Mouse (Mus musculus) neural tube, embryonic 10.5 days (tissue): ENCODE results near the gene Cd59b.

Experiments
- DNase-seq: peaks from one replicate; pipeline ENCODE4 v3.0.0-alpha.2; 2017; ENCODE audit warnings: low spot score; ENCODE audit errors: extremely low spot score

The Cd59b gene

DNA sequence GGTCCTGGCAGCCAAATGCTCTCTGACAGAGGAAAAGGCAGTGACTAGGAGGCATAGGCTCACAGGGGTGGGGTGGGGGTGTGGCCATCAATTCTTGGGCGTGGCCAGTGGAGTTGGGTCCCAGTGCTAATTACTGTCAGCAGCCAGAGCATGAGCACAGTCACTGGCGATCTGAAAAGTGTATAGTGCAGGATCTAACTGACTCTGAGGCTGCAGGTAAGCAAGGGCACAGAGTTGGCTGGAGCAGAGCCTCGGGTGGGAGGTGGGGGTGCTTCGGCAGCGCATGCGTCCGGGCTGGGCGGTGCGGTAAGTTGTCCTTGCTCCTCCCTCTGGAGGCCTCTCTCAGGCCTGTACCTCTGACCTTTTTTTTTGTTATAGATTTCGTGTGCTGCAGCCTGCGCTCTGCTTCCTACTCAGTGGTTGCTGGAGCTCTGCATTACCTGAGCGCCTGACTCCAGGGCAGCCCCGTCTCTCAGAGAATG lies at the start of gene Cd59b:
Gene Cd59b, plus strand, starts transcription at position 146 of the 482 bp plus-strand sequence.
- DNase-seq = peak; percentile 60

DNA sequence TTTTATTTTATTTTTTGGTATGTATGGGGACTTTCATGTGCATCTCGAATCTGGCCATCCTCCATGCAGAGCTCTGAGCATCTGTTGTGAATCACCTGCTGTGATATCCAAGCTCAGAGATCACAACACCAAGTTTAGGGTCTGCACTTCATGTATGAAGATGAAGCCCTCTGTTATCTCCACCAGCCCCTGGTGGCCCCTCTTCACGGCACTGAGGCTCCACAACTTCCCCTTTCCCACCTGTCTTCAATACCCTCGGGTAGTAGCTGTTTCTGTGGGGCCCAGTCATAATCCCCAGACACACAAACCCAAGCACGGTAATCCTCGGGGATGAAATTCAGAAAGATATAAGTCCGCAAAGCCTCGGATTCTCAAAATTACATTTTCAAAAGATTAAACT lies 46.6 kb upstream of the Cd59b start:
- no peak for DNase-seq

DNA sequence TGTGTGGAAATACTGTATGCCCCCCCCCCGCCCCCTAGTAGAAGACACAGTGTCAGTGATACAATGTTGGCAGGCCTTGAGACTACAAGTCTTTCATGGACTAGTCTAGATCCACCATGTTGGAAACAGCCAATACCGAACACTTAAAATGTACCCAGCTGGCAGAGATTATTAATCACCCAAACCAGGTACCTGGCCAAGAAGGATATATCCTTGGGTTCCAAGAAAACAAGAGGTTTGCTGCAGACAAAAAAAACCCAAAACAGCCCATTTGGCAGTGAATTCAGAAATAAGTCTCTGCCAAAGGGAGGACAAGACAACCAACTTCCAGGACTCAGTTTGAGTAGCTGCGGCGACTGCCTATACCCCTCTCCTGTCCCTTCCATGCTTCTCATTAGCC lies 45.0 kb upstream of the Cd59b start:
- no peak for DNase-seq

DNA sequence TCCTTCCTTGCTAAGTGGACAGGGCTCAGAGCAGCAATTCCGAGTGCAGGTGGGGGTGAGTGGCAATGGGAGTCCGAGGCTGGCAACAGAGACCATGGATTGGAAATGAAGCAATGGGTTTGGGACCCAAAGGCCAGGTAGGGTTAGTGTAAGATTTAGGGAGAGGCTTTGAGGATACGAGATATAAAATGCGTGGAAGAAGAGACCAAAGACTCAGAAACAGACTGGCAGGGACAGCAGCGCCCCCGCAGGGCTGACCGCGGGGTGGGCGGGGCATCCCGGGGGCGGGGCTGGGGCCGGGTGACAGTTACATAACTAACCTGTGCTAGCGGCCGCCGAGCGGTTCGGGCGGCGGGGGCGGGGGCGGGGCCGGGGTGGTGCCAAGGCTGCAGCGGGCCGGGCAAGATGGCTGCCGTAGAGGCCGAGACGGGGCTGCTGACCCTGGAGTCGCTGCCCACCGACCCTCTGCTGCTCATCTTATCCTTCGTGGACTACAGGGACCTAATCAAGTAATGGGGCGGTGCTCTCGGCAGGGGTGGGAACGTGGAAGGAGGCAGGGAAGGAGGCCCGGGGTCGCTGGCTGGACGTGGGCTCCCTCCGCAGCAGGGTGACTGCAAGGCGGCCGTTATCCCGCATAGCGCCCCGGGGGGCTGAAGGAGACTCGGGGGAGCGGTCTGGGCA lies 42.1 kb upstream of the Cd59b start, which contains the start of gene Fbxo3:
Gene Fbxo3, plus strand, starts transcription at position 264 of the 681 bp plus-strand sequence.
- peak; percentile 93 for DNase-seq

DNA sequence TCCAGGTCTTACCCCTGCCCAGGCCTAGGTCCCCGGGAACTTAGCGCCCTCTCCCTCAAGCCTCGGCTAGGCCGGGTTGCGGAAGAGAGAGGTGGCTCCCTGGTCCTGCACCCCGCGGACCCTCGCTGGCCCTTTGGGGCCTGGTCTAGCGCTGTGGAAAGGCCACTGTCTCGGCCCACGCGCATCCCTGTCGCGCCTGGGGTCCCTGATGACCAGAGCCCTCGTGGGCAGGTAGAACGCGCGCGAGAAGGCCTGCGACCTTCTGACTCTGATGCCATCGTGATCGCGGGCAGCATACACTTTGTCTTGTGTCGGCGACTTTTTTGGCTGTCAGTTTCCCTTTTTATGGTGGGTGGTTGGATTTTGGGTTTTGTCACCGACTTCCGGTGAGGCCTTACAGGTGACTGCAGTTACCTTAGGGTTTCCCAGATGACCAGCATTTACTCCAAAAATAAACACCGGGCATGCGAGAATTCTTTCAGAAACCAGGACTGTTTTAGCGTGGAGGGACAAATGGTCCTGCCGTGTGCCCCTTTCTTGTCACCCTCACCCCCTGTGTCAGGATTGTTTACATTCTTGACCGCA lies 41.4 kb upstream of the Cd59b start, which contains the start of gene 4931422A03Rik:
Gene 4931422A03Rik, minus strand, starts transcription at position 223 of the 585 bp plus-strand sequence.
- DNase-seq = no peak

DNA sequence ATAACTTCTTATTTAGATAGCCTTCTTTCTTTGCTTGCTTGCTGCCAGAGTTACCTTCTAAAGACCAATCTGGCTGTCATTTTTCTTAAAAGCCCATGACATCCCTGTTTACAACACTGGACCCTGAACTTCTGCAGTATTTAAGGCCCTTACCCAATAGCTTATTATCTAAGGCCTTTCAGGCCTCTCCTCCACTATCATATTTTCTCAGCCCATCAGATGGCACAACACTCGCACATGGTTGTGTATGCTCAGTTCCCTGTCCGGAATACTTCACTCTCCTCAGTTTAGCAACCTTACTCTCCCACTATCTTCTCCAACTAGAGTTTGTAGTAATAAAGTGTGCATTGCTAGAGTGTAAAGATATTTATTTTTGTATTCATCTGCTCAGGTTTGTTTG lies 40.6 kb upstream of the Cd59b start:
- DNase-seq = no peak

DNA sequence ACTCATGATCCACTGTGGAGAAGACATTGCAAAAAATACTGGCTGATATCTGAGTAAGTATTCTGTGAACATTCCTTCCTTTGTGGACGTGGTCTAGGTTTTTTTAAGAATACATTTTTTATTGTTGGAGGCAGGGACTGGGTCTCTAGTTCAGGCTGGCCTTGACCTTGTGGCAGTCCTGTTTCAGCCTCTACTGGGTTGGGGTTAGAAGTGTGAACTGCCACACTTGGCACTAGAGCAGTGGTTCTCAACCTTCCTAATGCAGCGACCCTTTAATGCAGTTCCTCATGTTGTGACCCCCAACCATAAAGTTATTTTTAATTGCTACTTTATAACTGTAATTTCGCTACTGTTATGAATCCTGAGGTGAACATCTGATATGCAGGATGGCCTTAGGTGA lies 39.3 kb upstream of the Cd59b start:
- no peak for DNase-seq

DNA sequence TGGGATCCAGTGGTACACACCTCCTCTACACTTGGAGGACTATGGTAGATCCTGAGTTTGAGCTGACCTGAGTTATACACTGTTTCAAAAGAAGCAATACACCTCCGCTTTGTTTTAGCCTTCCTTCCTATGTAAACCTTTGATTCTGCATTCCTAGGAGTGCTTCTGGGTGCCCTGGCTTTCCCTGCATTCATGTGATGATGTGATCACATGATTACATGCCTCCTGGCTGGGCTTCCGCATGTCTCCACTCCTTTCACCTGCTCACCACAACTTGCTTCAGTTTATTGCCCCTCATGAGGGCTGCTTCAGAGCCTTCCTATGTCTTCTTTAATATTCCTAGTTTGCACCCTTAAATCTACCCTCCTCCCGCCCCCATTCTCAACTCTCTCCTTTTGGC lies 37.6 kb upstream of the Cd59b start:
- no peak for DNase-seq

DNA sequence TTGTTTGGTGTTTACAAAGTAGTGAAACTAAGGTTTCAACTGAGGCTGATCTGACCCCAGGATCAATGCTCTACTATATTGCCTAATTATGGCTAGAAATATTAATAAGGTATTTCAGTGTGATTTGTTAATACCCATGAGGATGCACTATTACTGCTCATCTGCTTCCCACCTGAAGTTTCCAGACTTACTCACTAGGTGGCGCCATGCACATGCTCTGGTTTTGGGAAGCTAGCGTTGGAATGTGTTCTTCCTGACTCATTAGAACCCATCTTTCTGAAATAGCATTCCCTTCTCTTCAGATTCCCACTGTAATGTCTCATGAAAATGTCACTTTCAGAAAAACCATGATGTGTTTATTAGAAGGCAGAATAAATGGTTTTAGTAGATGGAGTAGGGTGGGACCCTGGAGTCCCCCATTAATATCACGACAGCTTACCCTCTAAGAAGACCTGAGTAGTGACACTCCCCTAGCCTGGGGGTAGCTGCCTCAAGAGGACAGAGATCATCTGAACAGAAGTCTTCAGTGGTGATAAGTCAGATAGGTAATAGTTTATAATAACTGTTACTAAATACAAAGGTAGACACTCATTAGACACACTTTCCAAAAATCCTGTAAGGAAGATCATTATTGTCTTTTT lies 34.7 kb upstream of the Cd59b start:
- peak; percentile 56 for DNase-seq

DNA sequence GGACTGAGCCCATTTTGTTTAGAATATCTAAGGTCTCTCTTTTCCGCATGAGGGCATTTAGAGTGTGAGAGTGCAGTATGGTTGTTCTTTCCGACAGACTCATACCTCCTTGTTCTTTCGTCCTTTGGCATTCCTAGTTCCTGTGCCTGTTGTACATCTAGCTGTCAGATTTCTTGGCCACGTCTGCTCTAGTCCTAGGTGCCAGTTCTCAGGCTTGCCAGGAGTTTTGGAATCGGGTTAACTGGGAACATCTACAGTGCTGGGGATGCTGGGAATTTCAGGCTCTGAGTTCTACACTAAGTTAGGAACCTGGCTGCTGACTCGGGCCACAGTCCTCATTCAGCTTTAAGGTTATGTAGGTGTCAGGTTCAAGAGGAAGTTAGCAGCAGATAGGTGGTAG lies 34.1 kb upstream of the Cd59b start:
- no peak for DNase-seq

DNA sequence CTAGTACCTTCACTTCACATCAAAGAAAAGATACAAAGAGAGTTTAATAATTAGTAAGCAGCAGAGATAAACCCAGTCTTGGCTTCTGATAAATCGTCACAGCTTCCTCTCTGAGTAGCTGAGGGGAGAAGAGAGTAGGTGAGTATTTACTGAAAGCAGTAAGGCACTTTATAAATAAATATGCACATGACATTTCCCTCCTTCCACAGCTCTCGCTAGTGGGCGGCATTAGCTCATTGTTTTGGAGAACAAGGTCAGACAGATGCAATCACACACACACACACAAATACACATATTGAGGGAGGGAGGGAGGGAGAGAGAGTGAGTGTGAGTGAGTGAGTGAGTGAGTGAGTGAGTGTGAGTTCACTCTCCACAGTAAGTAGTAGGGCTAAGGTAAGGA lies 33.3 kb upstream of the Cd59b start:
- no peak for DNase-seq

DNA sequence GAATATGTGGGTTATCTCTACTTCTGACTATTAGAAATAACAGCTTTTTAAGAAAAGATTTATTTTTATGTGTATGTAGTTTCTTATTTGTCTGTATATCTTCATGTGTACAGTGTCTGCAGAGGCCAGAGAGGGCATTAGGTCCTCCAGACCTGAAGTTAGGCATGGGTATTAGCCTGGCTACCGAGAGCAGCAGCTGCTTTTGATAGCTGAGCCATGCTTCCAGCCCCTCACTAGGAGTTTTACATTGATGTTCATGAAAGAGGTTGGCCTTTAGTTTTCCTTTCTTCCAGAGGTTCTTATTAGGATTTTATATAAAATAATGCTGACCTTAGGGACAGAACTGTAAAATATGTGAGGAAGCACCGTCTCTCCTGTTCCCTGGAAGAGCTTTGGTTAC lies 31.4 kb upstream of the Cd59b start:
- DNase-seq = no peak

DNA sequence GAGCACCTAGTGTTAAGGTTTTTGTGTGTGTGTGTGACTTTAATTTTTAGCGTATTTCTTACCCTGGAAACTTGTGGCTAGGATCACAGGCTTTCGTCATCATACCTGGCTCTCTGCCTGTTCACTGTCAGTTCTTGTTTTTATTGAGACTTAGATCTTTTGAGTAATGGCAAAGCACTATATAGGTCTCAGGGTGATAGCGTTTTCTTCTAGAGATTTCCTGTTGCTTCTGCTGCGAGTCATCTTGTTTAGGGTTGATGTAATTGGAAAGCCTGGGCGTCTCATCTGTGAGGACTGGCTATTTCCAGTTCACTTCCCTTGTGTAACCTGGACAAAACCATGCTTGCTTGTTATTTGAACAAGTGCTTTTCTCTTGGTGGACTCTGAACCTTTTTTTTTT lies 28.0 kb upstream of the Cd59b start:
- no peak for DNase-seq

DNA sequence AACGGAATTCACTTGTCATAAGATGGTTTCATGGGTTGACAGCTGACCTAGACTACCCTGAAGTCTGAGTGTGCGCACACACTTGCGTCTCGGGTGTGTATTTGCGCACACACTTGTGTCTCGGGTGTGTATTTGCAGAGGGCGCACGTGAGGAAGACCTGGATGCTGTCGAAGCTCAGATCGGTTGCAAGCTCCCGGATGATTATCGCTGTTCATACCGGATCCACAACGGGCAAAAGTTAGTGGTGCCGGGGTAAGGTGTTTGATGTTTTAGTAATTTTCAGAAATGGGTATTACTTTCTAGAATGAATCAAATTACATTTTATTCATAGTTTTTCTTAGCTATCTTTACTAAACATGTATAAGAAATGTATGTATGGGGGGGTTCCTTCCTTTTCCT lies 26.9 kb upstream of the Cd59b start:
- no peak for DNase-seq

DNA sequence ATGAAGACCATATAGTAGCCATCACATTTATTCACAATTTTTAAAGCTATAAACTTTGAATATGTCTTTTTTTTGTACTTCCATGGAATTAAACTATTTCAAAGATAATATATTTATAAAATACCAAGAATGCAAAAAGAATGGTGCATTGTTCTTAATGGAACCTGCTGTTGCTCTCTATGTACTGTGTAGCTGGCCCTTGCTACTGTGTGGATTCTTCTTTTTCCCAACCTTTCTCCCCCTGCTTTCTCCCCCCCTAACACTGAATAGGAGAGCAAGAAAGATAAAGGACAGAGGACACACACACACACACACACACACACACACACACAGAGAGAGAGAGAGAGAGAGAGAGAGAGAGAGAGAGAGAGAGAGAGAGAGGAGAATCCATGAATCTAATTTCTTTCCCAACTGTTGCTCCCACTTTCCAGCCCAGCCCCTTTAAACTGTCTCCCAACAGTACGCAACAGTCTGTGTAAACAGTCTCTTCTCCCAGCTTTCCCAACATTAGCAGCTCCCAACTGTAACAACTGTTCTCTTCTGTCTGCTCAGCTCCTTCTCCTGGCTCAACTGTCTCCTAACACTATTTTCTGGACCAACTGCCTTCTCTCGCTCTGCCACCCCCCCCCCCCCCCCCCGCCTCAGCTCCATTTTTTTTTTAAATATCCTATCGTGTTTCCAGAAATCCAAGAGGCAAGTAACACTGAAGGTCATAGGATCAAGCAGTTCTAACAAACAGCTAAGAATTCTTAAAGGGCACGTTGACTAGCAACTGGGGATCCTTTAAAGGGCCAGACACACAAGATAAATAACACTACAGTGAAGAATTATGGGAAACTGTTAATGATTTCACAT lies 25.8 kb upstream of the Cd59b start:
- no peak for DNase-seq

DNA sequence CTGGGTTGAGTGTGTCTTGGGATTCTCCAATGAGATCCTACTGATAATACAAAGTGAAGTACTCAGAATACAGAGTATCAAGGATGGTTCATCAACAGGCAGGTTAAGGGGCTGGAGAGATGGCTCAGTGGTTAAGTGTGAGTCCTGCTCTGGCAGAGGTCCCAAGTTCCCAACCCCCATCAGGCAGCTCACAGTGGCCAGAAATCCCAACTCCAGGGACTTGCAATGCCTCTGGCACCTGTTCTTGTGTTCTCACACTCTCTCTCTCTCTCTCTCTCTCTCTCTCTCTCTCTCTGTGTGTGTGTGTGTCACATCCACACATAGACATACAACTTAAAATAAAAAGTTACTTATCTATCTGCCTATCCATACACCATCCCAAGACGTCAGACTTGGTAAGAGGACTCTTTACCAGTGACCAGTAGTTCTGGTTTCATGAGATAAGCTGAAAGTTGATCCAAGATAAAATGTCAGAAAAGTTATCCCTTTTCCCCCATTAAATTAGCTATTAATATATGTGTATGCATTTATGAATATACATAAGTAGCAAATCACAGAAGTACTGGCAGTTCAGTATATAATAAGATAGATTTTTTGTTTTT lies 25.1 kb upstream of the Cd59b start:
- no peak for DNase-seq

DNA sequence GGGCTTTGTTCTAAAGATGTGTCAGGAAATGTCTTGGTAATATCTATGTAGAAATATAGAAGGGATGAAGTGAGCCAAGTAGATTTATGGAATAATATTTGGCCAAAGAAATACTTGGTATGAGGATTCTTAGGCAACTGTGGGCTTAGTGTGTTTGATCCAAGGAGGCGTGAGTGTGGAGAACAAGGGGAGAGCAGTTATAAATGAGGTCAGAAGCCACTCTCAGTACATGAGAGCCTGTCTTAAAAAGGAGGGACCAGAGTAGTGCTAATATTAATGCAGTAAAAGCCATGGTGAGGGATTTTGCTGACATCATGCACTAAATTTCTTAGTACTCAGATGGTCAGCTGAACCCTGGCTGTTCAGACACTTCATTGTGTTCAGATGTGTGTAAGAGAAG lies 11.3 kb upstream of the Cd59b start:
- no peak for DNase-seq

DNA sequence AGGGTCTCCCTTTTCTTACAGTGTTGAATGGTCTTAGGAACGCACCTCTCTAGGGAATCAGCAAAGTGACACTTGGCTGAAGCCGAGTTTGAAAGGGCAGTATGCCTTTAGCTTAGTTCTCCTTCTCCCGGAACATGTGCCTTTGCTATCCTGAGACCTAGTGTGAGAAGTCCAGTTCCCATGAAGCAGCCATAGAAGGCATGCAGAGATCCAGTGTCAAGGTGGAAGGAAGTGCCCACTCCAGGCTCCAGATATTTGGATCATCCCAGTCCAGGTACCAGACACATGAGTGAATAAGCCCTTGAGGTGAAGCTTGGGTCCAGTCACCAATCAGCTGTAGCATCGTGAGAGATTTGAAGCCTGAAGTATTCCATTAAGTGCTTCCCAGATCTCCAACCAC lies 10.7 kb upstream of the Cd59b start:
- no peak for DNase-seq

DNA sequence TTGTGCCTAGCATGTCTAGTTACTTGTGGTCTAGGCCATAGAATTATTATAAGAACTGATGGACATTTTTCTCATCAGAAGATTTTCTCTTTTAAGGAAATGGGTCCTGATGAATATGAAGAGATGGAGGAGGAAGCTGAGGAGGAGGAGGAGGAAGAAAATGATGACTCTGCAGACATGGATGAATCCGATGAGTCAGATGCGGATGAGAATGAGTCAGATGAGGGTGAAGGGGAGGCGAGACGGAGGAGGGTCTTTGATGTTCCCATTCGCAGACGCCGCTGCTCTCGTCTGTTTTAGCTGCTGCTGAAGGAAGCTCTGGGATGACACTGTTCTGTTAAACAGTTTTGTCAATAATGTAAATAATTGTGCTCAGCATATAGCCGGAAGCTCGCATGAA lies 9.9 kb upstream of the Cd59b start:
- DNase-seq = no peak

DNA sequence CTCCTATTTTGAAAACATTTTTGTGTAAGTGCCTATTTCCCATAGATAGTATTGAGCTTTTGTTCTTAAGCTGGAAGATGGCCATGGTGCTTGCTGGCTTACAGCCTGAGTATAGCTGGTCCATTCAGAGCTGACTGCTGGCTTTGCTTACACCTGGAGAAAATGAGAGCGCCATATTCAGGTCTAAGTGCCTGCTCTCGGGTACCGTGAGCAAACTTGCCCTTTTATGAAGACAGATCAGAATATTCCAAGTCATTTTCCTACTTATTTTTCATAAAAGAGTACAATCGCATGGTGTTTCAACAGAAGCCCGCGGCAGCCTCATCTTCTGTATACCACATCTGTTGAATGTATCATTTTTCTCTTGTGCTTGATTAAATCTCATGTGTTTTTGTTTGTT lies 8.7 kb upstream of the Cd59b start:
- DNase-seq = no peak

DNA sequence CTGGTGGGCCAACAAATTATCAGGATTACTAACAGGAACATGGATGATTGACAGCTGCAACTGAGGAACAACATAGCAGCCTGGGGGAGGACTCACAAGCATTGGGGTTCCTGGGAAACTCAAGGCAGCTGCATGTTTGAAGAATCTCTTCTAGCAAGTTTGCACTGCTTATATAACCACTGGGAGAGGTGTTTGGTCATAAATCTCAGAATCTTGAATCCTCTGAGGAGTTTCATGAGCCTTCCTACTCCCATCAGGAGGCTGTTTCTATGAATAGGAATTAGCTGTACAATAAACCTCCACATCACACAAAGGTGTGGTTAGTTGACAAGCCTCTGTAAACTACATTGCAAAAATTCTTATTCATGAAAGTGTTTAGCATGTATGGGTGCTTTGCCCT lies 7.0 kb upstream of the Cd59b start:
- no peak for DNase-seq
